Mouse (Mus musculus) kidney, embryonic 15.5 days (tissue): ENCODE data around the gene Sgf29. TPM values are rescaled to one million over a fixed set of nuclear protein-coding genes. Genes with fewer than 3 reads are reported as not detected.

Source experiments
- ATAC-seq: fragments of 200-750 bp; cut with Nextera tagmentation; replicated peaks from 2 replicates; pipeline ENCODE4 v1.8.0; 2017; ENCODE audit warnings: moderate TSS enrichment; ENCODE audit not compliant: low FRiP score
- H3K27ac ChIP-seq: fragments of 300-500 bp; sonication (generic); 2 replicates; pipeline ENCODE4 v1.5.1; 2015; ENCODE audit warnings: mild to moderate bottlenecking, inconsistent platforms
- H3K27me3 ChIP-seq: fragments of 300-500 bp; sonication (generic); 2 replicates; pipeline ENCODE4 v1.6.1; 2015; ENCODE audit warnings: inconsistent platforms
- H3K36me3 ChIP-seq: fragments of 300-500 bp; sonication (generic); 2 replicates; pipeline ENCODE4 v1.6.1; 2015; ENCODE audit warnings: inconsistent platforms
- H3K4me1 ChIP-seq: fragments of 300-500 bp; sonication (generic); 2 replicates; pipeline ENCODE4 v1.6.1; 2015; ENCODE audit warnings: inconsistent platforms
- H3K4me2 ChIP-seq: fragments of 300-500 bp; sonication (generic); 2 replicates; pipeline ENCODE4 v1.6.1; 2015; ENCODE audit warnings: moderate library complexity, mild to moderate bottlenecking, inconsistent platforms
- H3K4me3 ChIP-seq: fragments of 300-500 bp; sonication (generic); replicated peaks from 2 replicates; pipeline ENCODE4 v1.5.1; 2015; ENCODE audit warnings: mild to moderate bottlenecking, inconsistent platforms
- H3K9ac ChIP-seq: fragments of 300-500 bp; sonication (generic); 2 replicates; pipeline ENCODE4 v1.6.1; 2015; ENCODE audit warnings: mild to moderate bottlenecking, inconsistent platforms
- H3K9me3 ChIP-seq: fragments of 300-500 bp; sonication (generic); replicated peaks from 2 replicates; pipeline ENCODE4 v1.6.1; 2016; ENCODE audit warnings: inconsistent platforms
- WGBS: fragments of 180-500 bp; shearing (Covaris S2); methylation state at CpG from one replicate; pipeline ENCODE4 v1.1.7; 2015; ENCODE audit warnings: mixed read lengths; 5-methylcytosine and 5-hydroxymethylcytosine counted together
- polyA plus RNA-seq: library from polyadenylated mRNA; unstranded; fragments of >200 nt; fragmentation: Nextera tagmentation; extraction: Ambion mirVana; gene quantifications from 2 replicates; pipeline ENCODE4 v1.2.1, GENCODE M21; 2015

Gene Sgf29
- polyA plus RNA-seq, 1 experiment from 2014 or later = 55.0 TPM

- no peak overlapping the region for H3K9ac ChIP-seq
These were observed 68.5 kb downstream of the Sgf29 start for GRCm38 (mm10) chr7:126717566-126717965.

DNA sequence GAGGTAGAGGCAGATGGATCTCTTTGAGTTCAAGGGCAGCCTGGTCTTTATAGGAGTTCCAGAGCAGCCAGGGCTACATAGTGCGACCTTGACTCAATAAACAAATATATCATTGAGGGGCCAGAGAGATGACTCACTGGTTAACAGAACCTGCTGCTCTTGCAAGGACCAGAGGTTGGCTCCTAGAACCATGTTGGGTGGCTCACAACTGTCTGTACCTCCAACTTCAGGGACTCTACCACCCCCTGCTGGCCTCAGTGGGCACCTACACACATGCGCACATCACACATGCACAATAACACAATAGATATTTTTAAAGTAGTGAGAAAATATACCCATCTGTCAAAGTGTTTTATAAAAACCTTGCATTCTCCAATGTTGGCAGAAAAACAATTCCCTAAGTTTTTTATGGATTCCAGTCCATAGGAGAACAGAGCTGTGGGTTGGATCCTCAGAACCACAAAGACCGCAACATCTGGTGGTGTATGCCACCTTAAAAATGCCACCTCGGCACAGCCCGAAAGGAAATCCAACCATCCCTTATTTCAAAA is 69.8 kb downstream of the Sgf29 start:
- ATAC-seq = no peak
- no peaks in the 10 kb centered on the region for H3K4me1 ChIP-seq
- H3K4me3 ChIP-seq = no peak overlapping the region
- no peak overlapping the region for H3K9ac ChIP-seq
- H3K36me3 ChIP-seq = no peaks in the 10 kb centered on the region
- WGBS = 92% methylated on average over 5 of the region's 5 CpGs
- H3K4me2 ChIP-seq = no peak overlapping the region
- no peaks in the 10 kb centered on the region for H3K27me3 ChIP-seq
- no peaks in the 10 kb centered on the region for H3K9me3 ChIP-seq
- H3K27ac ChIP-seq = no peak overlapping the region

More at GRCm38 (mm10) chr7:126717566-126717965, 68.5 kb downstream of the Sgf29 start:
- Histone ChIP-seq H3K36me3 (no peaks in the 10 kb centered on the region), H3K27ac (no peak overlapping the region), H3K9me3 (no peaks in the 10 kb centered on the region), H3K27me3 (no peaks in the 10 kb centered on the region), H3K4me1 (no peaks in the 10 kb centered on the region), H3K4me3 (no peak overlapping the region), H3K4me2 (no peak overlapping the region)
- 84% methylated on average over 3 of the region's 3 CpGs for WGBS
- ATAC-seq = no peak

GRCm38 (mm10) chr7:126721635-126722034 is 72.5 kb downstream of the Sgf29 start:
- WGBS = 89% methylated on average over 13 of the region's 13 CpGs
- Histone ChIP-seq H3K9me3 (no peaks in the 10 kb centered on the region), H3K4me1 (no peaks in the 10 kb centered on the region), H3K4me2 (no peak overlapping the region), H3K9ac (no peak overlapping the region), H3K27me3 (no peaks in the 10 kb centered on the region), H3K36me3 (no peaks in the 10 kb centered on the region), H3K4me3 (no peak overlapping the region), H3K27ac (no peak overlapping the region)
- no peak for ATAC-seq

Other genes starting within 250 kb of the Sgf29 start
- gene Cd19, start 234.4 kb upstream of the Sgf29 start, polyA plus RNA-seq = 0.12 and 0.44 TPM in 2 replicates
- 34.5 and 35.7 TPM in 2 replicates for gene Rabep2, start 220.6 kb upstream of the Sgf29 start, polyA plus RNA-seq
- gene Atp2a1, start 186.2 kb upstream of the Sgf29 start, polyA plus RNA-seq = 13.4 and 25.1 TPM in 2 replicates
- 52.7 and 56.0 TPM in 2 replicates for gene Sh2b1, start 173.9 kb upstream of the Sgf29 start, polyA plus RNA-seq
- gene Tufm, start 161.9 kb upstream of the Sgf29 start, polyA plus RNA-seq = 154 and 156 TPM in 2 replicates
- gene Atxn2l, start 145.9 kb upstream of the Sgf29 start, polyA plus RNA-seq = 49.3 and 51.7 TPM in 2 replicates
- gene Eif3c, start 82.9 kb upstream of the Sgf29 start, polyA plus RNA-seq = 231 and 236 TPM in 2 replicates
- 0.72 and 0.82 TPM in 2 replicates for gene Apobr, start 64.4 kb upstream of the Sgf29 start, polyA plus RNA-seq
- 36.0 and 38.8 TPM in 2 replicates for gene Cln3, start 63.5 kb upstream of the Sgf29 start, polyA plus RNA-seq
- not detected in 2 replicates for gene Il27, start 54.4 kb upstream of the Sgf29 start, polyA plus RNA-seq
- 9.7 and 13.6 TPM in 2 replicates for gene Nupr1, start 18.4 kb upstream of the Sgf29 start, polyA plus RNA-seq
- gene Sult1a1, start 27.1 kb downstream of the Sgf29 start, polyA plus RNA-seq = 6.2 and 8.3 TPM in 2 replicates
- gene Bola2, start 46.1 kb downstream of the Sgf29 start, polyA plus RNA-seq = 144 and 146 TPM in 2 replicates
- gene Slx1b, start 46.5 kb downstream of the Sgf29 start, polyA plus RNA-seq = 12.9 and 13.1 TPM in 2 replicates
- 17.9 and 24.3 TPM in 2 replicates for gene Coro1a, start 58.5 kb downstream of the Sgf29 start, polyA plus RNA-seq
- gene Mapk3, start 110.3 kb downstream of the Sgf29 start, polyA plus RNA-seq = 63.8 and 73.2 TPM in 2 replicates
- 1.8 and 1.9 TPM in 2 replicates for gene Gdpd3, start 117.0 kb downstream of the Sgf29 start, polyA plus RNA-seq
- gene Ypel3, start 127.6 kb downstream of the Sgf29 start, polyA plus RNA-seq = 81.5 and 82.2 TPM in 2 replicates
- 0.37 and 0.51 TPM in 2 replicates for gene Tbx6, start 132.2 kb downstream of the Sgf29 start, polyA plus RNA-seq
- 257 and 272 TPM in 2 replicates for gene Ppp4c, start 143.2 kb downstream of the Sgf29 start, polyA plus RNA-seq
- 0.52 and 0.54 TPM in 2 replicates for gene Fam57b, start 148.4 kb downstream of the Sgf29 start, polyA plus RNA-seq
- gene 4930451I11Rik, start 182.3 kb downstream of the Sgf29 start, polyA plus RNA-seq = not detected in 2 replicates
- gene Doc2a, start 198.1 kb downstream of the Sgf29 start, polyA plus RNA-seq = 6.6 and 11.4 TPM in 2 replicates
- gene Hirip3, start 212.7 kb downstream of the Sgf29 start, polyA plus RNA-seq = 36.8 and 40.1 TPM in 2 replicates
- gene Ino80e, start 213.1 kb downstream of the Sgf29 start, polyA plus RNA-seq = 88.9 and 91.0 TPM in 2 replicates
- 45.8 and 54.2 TPM in 2 replicates for gene Taok2, start 235.4 kb downstream of the Sgf29 start, polyA plus RNA-seq